Mouse (Mus musculus) spleen, postnatal 4 days (tissue): Measurements from ENCODE around the gene Nlrp3.
"Not testable (repeated sequence)": the region's sequence is repeated elsewhere in the genome, so short reads cannot be mapped to it uniquely, and the experiment has no call there.

Source experiments
- DNase-seq, 2 experiments: peaks; one replicate each; pipeline ENCODE4 v3.0.0; 2022; ENCODE audit warnings: low spot score in 2 of 2

Nlrp3 gene

DNA sequence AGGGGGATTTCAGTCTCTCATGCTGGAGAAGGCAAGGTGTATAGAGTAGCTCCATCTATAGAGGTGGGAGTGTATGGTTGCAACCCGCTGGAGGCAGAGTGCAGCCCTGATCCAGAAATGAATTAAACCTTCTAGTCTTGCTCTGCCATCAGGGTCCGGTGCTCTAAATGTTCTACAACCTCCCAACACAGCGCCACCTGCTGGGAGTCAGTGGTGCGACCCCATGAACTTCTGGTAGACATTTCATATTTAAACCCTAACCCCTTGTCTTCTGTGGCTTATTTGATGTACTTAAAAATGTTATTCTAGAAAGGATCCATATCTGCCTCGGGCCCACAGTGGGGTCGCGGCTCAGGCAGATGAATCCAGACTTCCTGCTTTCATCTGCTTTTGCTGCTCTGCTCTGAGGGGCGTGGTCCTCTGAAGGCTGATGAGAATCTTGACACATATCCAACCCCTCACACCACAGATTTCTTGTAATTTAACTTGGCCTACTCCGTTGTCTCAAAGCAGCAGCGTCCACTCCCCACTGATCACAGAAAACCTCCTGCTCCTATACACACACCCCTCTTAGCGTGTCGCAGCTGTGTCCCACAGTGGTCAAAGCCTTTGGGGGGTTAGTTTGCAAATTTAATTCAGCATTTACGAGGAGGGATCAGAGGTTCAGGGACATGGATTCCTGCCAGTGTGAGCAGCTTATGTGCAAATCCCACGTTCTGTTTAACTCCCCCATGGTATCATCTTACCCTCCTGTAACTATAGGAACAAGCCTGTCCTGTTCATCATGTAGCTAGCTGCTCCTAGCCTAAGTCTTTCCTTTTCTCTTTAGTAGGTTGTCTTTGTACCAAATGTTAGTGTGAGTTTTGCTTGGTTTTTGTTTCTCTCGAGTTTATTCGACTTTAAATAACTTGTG lies 3.9 kb upstream of the Nlrp3 start:
- peak; percentile 44 to 82 for DNase-seq

DNA sequence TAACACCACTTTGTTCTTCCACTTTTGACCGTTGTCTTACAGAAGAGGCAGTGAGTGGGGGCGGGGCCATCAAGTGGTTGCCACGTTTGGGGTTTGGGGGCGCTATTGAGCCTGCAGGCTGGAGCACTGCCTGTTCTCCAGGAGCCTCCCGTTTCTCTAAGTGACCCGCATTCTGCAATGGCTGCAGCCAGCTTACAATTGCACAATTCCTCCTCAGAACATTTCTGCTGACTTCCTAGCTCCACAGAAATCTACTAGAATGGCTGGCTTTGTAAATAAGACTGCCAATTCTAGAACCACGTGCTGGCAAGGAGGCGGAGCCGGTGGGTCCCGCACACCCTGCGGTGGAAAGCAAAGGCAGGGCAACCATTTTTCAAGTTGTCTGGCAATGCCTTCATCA lies 3.0 kb upstream of the Nlrp3 start:
- DNase-seq: peak; percentile 45 to 69

DNA sequence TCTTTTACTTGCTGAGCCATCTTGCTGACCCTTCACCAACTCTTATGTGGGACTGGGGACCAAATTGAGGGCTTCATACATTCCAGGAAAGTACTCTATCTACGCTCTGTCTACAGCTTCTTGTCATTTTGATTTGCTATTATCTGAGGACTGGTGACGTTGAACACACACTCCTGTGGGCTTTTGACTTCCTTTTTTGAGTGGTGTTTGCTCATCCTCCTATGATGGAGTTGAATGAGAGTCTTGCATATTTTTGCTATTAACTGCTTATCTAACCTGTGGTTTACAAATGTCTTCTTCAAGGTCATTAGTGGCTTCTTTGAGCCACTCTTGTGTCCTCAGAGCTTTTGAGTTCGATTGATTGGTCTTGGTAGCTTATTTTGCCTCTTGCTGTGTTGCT lies 1.2 kb upstream of the Nlrp3 start:
- no peak for DNase-seq

DNA sequence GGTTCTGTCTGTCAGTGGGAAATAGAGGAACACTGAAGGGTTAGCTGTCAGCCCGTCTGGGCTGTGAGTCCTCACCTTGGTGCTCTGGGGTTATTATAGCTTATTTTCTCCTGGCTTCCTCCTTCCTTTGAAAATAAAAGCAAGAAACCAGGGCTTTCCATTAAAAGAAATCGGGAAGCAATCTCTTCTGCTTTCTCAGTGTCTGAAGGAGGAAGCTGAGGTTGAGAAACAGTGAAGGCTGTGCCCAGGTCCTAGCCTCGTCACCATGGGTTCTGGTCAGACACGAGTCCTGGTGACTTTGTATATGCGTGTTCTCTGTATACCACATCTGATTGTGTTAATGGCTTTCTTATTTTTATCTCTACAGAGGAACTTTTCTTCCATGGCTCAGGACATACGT lies 1.1 kb downstream of the Nlrp3 start:
- no peak for DNase-seq

DNA sequence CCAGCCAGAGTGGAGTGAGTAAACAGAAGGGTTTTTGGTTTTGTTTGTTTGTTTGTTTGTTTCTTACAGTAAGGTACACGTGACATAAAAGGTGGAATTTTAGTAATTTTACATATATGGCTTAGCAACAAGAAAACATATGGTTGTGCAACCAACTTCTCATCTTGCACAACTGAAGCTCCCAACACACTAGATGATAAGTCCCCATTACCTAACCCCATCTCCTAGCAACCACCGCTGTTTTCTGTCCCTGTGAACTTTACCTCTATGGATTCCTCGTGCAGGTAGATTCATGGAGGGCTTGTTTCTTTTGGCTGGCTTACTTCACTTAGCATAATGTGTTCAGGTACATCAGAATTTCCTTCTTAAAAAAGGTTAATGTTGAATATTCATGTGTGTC lies 2.0 kb downstream of the Nlrp3 start:
- no peak for DNase-seq

DNA sequence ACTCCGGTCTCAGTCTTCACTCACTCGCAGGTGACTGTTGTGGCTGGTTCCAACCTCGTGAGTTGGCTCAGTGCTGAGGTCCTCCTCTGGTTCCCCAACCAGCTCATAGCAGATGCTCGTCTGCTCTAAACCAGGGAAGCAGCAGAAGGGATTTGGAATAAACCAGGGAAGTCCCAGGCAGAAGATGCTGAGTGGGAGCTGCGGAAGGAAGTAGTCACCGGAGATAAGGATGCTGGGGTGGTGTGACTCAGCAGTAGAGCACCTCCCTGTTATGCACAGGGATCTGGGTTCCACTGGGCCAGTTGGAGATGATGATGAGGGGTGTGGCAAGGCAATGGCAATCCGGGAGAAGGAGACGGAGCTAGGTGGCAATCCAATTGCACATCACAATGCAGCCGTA lies 2.6 kb downstream of the Nlrp3 start:
- no peak for DNase-seq

DNA sequence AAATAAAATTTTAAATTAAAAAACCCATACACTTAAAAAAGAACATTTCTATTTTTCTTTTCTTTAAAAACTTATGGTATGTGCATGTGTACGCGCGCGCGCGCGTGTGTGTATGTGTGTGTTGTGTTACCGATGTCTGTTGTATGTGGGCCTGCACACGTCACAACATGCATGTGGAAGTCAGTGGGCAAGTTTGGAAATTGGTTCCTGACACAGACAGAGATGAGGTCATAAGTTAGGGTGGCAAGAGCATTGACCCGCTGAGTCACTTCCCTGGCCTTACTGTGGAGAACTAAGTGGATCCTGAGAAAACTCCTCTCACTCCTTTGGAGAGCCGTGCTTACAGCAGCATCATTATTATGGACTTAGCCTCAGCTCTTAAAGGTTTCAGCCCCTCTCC lies 12.8 kb downstream of the Nlrp3 start:
- DNase-seq: no peak

DNA sequence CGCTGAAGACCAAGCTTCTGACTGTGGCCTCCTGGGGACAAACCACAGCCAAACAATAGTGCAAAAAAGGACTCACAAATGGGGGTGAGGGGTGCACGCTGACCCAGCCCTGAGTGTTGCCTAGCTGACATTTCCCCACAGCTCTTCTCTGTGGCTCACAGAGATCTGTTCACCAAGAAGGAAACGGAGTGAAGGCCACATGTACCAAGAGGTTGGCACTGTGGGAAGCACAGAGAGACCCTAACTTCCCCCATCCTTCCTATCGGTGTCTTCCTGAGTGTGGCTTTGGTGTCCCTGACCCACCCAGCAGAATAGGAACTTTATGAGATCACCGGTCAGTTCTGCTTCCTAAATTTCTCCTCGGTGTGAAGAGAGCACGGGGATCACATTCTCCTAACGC lies 13.2 kb downstream of the Nlrp3 start:
- no peak for DNase-seq

DNA sequence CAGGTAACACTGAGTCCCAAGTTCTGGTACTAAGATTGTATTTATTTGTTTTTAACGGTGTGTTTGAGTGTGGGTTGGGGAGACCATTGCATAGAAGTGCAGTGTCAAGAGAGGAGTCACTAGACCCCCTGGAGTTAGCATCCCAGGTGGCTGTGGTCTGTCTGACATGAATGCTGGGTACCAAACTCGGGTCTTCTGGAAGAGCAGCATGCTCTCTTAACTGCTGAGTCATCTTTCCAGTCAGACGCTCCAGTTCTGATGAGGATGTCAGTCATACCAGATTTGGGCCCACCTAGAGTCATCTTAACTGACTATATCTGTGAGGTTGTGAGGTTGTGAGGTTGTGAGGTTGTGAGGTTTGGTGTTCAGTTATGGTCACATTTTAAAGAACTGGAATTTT lies 19.5 kb downstream of the Nlrp3 start:
- DNase-seq: no peak

DNA sequence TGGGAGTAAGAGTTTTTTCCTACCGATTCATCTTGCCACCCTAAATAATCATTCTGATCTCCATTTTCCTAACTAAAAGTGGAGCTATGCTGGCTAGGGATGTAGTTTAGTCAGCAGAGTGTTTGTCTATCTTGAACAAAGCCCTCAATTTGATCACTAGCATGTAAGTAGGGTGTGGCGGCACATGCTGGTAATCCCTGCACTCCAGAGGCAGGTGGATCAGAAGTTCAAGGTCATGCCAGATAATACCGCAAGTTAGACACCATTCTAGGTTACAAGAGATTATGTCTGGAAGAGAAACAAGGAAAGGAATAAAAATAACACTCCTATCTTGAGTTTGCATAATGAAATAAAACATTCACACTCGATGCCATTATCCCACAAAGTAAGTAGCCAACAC lies 21.0 kb downstream of the Nlrp3 start:
- no peak for DNase-seq

DNA sequence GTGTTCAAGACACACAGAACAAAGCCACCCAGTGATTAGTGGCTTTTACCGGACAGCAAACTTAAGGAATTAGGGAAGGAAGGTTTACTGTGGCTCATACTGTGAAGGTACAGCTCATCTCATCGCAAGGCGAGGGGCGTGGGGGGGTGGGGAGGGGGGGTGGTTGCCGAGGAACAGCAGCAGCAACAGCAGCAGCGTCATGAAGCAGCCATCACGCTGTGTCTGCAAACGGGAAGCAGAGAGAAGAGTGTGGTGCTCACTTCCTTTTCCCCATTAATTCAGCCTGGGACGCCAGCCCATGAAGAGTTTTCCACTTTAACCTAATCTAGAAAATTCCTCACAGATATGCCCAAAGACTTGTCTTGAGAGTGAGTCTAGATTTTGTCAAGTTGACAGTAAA lies 21.5 kb downstream of the Nlrp3 start:
- no peak for DNase-seq

DNA sequence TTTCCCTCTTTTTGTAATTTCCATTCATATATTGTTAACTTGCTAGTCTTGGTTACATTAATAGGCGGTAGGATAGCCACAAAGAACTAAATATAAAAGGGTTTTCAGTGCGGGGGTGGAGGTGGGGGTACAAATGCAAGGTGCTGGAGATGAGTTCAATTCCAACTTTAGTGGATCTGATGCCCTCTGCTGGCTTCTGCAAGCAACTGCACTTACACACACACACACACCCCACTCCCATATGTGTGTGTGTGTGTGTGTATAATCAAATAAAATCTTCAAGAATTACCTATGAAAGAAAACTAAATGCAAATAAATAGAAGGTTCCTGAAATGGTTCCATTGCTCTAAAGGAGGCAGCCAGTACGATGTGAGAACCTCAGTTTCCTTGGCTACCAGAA lies 27.9 kb downstream of the Nlrp3 start:
- DNase-seq: no peak

DNA sequence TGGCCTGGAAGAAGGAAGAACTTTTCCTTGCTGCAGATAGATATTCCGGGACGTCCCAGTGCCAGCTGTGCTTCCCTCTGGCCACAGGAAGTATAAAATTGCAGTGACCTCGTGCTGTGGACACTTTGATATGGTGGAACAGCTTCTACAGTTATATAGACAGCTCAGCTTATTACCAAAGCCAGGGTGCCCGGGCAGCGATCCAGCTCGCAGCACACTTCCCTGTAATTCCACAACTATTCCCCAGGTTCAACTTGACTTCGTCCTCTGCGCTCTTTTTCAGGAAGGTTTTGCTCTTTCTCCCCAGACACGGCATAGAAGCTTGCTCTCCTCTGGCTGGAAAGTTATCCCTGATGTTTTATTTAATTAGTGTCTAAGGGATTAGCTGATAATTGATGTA lies 34.4 kb downstream of the Nlrp3 start:
- DNase-seq: no peak

DNA sequence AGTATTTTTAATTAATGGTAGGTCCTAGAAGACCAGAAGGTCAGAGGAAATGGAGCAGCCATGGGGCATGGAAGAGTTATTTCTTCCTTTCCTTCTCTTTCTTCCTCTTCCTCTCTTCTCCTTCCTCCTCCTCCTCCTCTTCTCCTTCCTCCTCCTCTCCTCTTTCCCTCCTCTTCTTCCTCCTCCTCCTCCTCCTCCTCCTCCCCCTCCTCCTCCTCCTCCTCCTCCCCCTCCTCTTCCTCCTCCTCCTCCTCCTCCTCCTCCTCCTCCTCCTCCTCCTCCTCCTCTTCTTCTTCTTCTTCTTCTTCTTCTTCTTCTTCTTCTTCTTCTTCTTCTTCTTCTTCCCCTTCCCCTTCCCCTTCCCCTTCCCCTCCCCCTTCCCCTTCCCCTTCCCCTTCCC lies 34.8 kb downstream of the Nlrp3 start, which contains the start of gene Olfr222:
Olfr222 (minus strand) TSS at position 101 of the 400 bp plus-strand sequence.
- DNase-seq: not testable (repeated sequence)

DNA sequence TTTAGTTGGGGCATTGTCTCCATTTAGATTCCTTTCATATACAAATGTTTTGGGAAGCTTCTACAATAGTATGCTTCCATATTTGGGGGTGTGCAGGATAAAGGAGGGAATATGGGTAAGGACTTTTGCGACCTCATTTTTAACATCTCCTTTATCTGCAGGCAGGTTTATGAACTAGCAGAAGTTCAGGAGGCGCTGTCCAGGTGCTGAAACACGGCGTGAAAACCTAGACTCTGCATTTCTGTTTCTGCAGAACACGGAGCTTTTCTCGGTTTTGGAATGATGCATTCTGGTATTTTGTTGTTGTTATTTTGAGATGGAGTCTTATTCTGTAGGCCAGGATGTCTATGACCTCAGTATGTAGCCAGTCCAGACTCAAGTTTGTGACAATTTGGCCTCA lies 43.2 kb downstream of the Nlrp3 start:
- DNase-seq: no peak

DNA sequence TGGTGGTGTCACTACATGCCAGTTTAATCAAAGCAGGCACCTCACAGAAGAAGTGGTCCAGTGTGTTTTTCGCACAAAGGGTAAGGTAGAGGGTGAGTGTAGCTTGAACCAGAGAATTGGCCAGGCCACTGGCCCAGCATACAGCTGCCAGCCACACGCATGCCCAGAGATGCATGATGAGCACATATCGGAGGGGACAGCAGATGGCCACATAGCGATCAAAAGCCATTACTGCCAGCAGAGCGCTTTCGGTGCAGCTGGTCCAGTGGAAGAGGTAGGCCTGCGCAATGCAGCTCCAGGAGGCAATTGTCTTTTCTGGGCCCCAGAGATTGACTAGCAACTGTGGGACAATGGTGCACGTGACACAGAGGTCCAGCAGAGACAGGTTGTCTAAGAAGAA lies 48.1 kb downstream of the Nlrp3 start:
- no peak for DNase-seq

DNA sequence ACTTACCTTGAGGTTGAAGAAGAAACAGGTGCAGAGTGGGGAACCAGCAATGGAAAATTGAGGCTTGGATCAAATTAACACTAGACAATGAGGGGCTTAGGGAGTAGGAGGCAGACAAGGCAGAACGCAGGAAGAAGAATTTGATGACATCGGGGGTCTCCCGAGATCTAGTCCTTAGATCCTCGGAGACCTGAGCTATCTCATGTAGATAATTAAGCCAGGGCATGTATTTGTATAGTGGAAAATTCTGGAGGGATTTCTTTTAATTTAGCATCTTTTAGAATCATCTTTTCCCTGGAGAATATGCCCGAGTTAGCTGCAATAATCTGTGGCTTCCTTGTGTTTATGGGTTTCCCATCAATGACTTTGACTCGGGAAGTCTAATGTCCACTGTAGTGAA lies 51.8 kb downstream of the Nlrp3 start, which contains the start of gene Olfr223:
Olfr223 (minus strand) TSS at position 101 of the 400 bp plus-strand sequence.
- DNase-seq: no peak

DNA sequence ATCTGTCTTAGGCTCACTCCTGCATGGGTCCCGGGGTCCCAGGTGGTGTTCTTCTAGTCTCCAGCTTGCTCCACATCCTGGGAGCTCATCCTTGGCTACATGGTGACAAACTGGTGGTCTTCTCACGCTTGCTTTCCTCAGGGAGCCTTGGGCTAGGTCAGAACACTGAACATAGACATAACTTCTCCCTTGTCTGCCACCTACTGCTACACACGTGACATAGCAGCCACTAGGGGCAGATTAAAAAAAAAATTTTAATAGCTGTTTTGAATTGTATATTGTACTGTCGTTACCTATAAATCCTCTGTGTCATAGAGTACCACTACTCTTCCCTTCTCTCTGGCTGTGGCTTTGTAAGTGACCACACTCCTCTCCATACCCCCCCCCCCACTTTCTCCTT lies 54.7 kb downstream of the Nlrp3 start:
- no peak for DNase-seq

DNA sequence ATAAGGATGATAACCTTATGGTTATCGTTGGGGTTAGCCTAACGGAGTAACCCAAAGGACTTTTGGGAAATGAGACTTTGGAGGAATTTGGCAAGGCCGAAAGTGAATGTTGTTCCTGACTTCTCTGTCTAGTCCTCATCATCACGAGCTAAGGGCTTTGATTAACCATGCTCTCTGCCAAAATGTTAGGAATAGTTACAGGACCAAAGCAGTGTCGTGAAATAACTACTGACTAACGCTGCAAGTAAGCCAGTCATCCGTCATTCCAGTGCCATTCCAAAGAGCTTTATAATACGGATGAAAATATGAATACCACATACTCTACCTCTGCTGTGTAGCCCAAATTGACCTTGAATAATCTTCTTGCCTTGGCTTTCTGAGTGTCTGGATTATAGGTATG lies 55.6 kb downstream of the Nlrp3 start:
- DNase-seq: no peak

DNA sequence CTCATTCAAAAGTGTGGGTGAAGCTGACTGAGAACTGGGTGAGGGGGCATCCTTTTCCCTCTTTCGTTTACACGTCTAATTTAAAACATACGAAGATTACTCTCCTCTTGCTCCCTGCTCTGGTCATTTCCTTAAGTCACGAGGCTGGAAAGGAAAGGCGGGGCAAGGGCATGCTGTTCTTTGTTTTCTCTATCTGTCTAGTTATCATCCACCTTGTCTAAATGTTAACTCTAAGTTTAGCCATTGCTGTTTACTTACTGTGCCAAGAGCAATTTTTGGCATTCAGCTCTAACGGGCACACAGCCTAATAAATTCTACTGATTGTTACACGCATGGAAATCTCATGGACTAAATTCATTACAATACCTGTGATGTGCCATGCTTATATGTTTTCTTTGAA lies 57.8 kb downstream of the Nlrp3 start:
- no peak for DNase-seq

DNA sequence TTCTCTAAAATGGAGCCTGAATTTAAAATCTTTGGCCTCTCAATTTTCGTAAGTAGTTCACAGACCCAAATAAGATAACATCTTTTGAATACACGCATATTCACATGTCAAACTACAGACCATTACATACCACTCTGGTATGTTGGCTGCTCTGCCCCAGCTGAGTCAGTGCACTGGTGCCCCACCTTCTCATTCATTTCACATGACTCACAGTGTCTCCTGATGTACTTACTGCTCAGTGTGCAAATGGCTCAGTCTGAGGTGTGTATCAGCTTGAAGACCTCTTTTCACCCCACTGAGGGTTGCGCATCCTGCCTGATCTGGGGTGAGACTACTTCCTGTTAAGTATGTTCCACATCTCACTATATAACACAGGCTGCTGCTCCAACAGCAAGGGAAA lies 59.5 kb downstream of the Nlrp3 start:
- DNase-seq: no peak

DNA sequence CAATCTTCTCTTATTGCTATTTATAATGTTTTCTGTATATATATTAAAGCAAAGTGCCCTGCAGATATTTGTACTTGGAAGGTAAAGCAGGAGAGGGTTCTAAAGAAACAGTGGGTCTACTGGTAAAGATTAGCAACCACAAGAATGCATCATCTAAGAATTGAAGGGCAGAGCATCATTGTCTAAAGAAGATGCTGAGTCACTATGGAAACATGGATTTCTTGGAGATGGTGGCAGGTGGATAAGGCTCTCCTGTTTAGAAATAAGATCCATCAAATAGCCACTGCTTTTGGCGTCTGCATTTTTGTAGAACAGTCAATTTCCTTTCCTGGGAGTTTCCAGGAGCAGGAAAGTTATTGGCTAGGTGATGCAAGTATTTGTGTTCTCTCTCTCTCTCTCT lies 60.9 kb downstream of the Nlrp3 start:
- no peak for DNase-seq

DNA sequence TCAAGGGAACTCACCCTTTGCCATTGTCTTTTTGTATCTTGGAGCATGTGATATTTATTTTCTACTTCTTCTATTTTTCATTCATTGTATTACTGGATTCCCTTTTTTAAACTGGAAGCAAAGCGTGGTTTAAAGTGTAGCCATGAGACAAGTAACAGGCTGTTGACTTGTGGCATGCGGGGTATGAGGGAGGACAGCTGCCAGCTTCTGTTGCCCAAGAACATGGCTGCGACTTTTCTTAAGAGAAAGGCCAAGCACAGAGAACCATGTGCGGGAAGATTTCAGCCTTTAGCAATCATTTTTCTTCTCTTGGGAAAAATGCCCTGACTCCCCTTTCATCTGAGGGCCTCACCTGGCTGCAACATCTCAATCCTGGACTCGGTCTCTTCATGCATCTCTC lies 70.3 kb downstream of the Nlrp3 start:
- no peak for DNase-seq

DNA sequence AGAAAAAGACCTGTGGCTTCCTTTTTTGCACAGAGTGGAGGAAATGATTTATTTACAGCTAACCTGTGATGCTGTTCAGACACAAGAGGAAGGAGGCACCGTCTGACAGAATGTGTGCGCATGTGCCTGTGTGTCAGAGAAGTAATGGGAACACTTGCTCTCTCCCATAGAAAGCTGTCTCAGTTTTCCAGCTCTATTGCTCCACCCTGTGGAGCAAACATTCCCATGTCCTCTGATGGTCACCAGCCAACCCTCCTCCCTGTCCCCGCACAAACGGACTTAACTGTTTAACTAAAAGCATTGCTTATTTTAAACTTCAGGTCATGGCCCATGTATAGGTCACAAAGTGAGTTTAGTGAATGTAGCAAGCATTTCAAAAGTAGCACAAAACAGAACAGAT lies 72.8 kb downstream of the Nlrp3 start:
- DNase-seq: no peak
